Mouse (Mus musculus): ENCODE data around the gene Prkar2b.

Prkar2b gene

DNA sequence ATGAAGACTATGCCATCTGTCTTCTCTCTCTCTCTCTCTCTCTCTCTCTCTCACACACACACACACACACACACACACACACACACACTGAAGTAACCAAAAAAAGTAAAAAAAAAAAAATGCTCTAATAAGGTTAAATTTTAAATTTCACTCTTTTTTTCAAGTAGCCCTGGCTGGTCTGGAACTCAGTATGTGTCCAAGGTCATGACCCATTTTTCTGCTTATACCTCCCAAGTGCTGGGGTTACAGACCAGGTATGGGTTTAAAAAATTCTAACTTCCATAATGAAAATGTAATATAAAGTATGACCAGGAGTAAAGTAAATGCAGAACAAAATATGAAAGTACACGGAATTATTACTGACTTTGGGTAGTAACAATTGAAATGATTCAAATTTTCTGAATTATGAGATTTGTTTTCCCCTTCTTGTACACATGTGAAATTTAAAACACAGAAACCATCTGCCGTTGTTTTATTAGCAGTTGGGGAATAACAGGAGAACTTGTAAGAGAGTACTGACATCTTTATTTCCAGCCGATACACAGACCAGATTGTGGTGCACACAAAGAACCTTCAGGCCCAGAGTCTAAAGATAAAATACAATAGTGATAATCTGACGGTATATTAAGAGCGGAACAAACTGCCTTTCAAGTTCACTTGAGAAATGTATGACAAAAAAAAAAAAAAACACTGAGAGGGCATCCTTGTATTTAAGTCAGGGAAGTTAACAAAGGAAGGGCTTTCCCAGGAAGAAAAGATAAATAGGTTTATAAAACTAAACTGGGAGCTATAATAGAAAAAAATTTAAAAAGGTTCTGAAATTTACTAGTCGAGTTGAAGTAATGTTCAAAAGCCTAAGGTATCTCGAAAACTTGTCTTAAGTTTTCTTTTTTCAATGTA lies 112.7 kb downstream of the Prkar2b start:
- CTCF ChIA-PET = interaction anchor here in 3 of 4 experiments (0.5 to 1.4 kb wide), 11 partner anchors 10 to 1812 kb away, joined by 3 to 11 read pairs (median 4); no protein-coding TSS in a partner anchor

DNA sequence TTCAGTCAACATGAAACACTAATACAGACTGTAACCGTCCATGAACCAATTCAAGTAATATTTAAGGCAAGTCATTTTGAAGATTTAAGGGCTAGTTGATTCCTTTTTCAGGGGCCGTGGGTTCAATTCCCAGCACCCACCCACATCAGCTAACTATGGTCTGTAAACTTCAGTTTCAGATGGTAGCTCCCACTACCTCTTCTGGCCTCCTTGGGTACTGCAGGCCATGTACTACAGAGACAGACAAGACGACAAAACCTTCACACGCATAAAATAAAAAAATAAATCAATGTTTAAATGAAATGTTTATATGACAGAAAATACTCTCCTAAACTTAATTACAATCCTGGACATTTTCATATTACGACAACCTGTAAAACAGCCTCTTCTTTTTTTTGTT lies 113.6 kb downstream of the Prkar2b start:
- POLR2A ChIA-PET = interaction anchor here (0.7 to 6.9 kb wide), 18 partner anchors 8 to 475 kb away, joined by 3 to 75 read pairs (median 4); no protein-coding TSS in a partner anchor
- CTCF ChIA-PET = interaction anchor here in 3 of 4 experiments (0.5 to 1.4 kb wide), 8 partner anchors 17 to 450 kb away, joined by 3 to 11 read pairs (median 3); no protein-coding TSS in a partner anchor

More for the DNA sequence above, 112.7 kb downstream of the Prkar2b start:
- POLR2A ChIA-PET = interaction anchor here in 3 of 4 experiments (0.6 to 6.9 kb wide), 52 partner anchors 9 to 1086 kb away, joined by 3 to 75 read pairs (median 7); partner anchors contain the start of genes Cbll1 (in 2 of the 3), Ccdc71l (in 2 of the 3), Nampt (in 2 of the 3) and Dld (in 1 of the 3)

DNA sequence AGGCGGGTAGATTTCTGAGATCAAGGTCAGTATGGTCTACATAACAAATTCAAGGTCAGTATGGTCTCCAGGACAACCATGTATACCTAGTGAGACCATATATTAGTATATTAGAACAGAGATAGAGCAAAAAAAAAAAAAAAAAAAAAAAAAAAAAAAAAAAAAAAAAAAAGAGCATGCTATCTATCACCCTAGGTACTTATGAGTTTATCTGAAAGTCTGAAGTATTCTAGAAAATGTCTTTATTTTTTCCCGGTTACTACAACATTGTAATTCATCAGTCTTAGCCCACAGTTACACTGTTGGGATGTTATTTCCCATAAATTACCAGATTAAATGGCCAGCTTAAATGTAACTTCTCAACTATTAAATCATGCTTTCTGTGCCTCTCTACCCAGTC lies 116.7 kb downstream of the Prkar2b start:
- ChIA-PET POLR2A (no interaction called here), CTCF (no interaction called here)

DNA sequence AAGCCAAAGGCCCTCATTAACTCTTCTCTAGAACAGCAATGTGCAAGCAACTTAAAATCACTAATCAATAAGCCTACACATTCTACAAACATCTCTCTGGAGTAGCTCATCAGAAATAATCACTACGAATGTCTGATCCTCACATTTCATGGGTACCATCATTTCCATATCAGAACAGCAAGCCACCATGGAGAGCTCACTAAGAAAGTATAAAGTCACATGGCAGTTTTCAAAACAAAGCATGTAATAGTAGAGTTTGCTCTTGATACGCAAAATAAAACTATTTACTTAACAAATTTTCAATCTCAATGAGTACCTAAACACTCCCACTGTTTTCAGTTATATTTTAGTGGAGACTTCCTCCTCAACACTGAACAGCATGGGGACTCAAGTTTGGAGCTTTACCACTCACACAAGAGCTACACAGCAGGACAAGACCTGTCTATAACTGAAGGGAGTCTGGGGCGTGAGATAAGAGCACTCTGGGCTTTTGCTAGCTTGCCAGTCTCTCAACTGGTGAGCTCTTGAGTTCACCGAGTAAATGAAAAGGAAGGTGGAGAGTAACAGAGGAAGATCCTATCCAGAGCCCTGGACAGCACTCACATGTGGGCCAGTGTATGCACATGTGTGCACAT lies 118.0 kb downstream of the Prkar2b start:
- POLR2A ChIA-PET = interaction anchor here in 1 of 4 experiments (1.1 to 1.5 kb wide), 3 partner anchors 10 to 106 kb away, joined by 3 to 8 read pairs (median 4); no protein-coding TSS in a partner anchor
- CTCF ChIA-PET = no interaction called here

DNA sequence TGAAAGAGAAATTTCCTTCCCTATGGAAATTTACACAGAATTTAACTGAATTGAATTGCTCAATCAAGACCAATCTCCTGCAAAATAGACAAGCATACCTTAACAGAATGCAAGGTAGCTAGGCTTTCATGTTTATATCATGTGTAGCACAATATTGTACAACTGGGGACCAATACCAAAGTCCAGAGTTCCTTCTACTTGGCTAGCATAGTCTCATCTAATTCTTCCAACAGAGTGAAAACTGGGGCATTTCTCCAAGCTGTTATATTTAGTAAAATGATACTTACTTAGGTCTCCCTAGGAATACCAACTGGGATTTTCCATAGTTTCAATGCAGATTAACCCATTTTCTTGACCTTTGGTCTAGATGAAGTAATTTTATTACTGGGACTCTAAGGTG lies 122.1 kb downstream of the Prkar2b start:
- POLR2A ChIA-PET = interaction anchor here in 3 of 4 experiments (0.8 to 6.0 kb wide), 9 partner anchors 8 to 22 kb away, joined by 3 to 75 read pairs (median 14); partner anchors contain the start of gene Hbp1 (in 3 of the 3)
- CTCF ChIA-PET = interaction anchor here in 1 of 4 experiments (0.6 kb wide), 1 partner anchor 821 kb away, joined by 3 read pairs; no protein-coding TSS in a partner anchor

DNA sequence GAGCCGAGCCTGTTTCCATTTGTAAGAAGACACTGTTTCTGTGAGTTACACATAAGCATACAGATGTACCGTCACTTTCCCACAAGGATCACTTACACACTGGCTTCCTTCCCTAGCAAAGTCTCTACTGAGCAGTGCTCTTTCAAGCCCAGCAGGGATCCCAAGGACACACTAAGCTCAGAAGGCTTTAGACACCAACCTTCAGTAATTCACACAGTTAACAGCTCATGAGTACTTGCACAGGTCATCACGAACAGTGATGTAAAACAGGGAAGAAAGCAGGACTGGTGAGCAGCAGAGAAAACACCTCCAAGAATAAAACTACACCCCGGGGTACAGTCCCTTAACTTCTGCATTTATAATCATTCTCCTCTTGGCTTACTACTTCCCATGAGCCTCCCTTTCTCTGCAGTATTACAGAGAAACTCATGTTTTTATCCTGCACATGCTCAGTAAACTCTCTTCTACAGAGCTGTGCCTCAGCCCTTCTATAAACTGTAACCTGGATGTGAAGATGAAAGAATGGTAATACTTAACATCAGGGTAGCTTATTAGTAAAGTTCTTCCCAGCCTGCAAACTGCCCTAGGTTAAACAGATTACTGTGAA lies 122.6 kb downstream of the Prkar2b start:
- ChIA-PET POLR2A (interaction anchor here in 3 of 4 experiments (0.8 to 6.0 kb wide), 9 partner anchors 9 to 23 kb away, joined by 3 to 75 read pairs (median 14); partner anchors contain the start of gene Hbp1 (in 3 of the 3)), CTCF (interaction anchor here in 1 of 4 experiments (0.6 kb wide), 1 partner anchor 820 kb away, joined by 3 read pairs; no protein-coding TSS in a partner anchor)

DNA sequence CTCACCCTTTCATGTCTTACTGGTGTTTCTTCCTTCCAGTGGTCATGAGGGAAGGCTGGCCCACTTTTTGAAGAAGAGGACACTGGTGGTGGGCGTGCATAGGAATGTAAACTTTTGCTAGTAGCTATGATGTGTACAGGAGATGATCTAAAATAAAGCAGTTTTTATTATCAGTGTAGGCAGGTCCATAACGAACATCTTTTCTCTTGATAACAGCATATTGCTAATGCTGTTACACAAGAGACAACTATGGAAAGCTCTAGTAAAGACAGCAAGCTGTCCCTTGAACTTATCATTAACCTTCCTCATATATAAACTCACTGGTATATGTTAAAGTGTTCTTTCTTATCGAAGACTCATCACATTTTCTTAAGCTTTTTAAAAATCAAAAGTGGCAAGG lies 123.5 kb downstream of the Prkar2b start:
- ChIA-PET POLR2A (interaction anchor here (1.0 to 6.0 kb wide), 9 partner anchors 10 to 437 kb away, joined by 3 to 75 read pairs (median 14); partner anchors contain the start of gene Hbp1 (in 3 of the 4)), CTCF (interaction anchor here in 1 of 4 experiments (0.6 kb wide), 1 partner anchor 11 kb away, joined by 3 read pairs; no protein-coding TSS in a partner anchor)

DNA sequence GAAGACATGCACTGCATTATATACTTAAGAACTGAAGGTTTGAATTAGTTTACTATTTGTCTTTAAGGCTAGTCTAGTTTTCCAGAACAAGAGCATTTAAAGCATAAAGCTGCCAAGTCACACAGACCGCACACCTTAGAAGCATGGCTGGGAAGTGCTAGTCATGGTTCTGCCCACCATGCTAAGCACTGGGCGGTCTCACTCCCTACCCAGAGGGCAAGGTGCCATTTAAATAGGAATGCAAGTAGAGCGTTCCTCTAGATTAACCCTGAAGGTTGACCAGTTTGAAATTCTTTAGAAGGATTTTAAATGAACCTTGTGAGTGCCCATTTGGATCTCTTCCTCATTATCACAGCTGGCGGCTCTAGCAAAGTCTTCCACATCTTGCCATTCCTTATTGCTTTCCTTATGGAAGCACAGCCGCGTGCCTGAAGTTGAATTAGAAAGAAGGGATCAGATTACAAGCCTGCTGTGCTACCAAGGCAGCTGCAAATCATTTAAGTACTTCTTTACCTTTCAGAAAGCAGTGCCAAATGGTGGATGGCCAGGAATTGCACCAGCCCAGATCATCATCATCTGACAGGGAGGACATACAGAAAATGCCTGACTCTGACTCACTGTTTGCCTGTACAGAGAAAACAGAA lies 124.3 kb downstream of the Prkar2b start:
- ChIA-PET CTCF (interaction anchor here in 1 of 4 experiments (1.2 kb wide), 1 partner anchor 9 kb away, joined by 3 read pairs; no protein-coding TSS in a partner anchor), POLR2A (interaction anchor here (0.7 to 6.0 kb wide), 10 partner anchors 9 to 437 kb away, joined by 3 to 75 read pairs (median 5); partner anchors contain the start of gene Hbp1 (in 2 of the 4))

DNA sequence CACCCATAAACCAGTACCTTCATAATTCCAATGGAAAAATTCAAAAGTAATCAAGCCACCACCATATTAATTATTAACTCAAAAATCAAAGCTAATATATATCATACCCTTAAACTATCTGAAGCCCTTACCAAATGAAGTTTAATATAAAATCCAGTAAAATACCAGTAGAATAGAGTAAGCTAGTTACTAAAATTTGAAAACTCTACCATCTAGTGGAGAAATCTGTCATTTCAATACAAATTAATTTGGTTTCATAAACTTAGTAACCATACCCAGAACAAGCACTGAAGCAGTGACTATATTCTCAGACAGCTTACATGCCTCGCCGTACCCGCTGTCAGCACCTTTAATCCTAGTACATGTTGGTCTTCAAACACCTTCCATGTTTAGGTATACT lies 129.3 kb downstream of the Prkar2b start:
- POLR2A ChIA-PET = interaction anchor here in 1 of 4 experiments (2.8 to 3.6 kb wide), 2 partner anchors 16 to 18 kb away, joined by 13 to 17 read pairs; partner anchors contain the start of gene Hbp1
- CTCF ChIA-PET = no interaction called here

DNA sequence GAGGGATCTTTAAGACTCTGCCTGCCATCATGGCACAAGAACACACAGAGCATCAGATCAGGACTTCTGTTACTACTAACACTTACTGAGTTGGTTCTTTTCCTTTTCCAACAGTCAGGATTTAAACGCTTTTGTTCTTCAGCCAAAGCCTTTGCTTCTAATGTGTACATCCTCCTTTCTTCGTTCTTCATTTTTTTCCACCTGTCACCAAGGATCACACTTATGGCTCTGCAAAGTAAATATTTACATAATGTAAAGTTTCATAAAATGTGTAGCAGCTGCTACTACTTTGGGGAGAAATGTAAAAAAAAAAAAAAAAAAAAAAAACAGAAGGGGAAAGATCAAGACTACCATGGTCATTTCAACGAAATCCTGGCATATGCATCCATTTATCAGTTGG lies 132.6 kb downstream of the Prkar2b start:
- ChIA-PET CTCF (no interaction called here), POLR2A (interaction anchor here in 1 of 4 experiments (2.5 kb wide), 1 partner anchor 9 kb away, joined by 14 read pairs; no protein-coding TSS in a partner anchor)

DNA sequence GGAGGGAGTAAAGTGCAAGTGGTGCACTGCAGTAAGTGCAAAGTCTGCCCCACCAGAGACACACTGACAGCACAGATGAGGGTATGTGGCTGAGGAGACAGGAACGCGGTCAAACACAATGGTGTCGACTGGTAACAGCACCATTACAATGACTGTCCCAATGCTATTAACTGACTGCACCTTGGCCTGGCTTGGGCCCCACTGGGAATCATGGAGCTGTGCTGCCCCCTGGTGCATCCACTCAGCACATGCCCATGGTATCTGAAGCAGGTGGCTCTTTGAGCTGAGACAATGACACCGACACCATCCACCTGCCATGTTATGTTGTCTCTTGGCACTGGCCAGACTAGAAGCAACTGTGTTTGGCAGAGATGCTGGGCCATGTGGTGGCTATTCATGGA lies 134.4 kb downstream of the Prkar2b start:
- ChIA-PET CTCF (interaction anchor here (0.6 to 1.5 kb wide), 38 partner anchors 9 to 919 kb away, joined by 3 to 12 read pairs (median 3); partner anchors contain the start of genes Cbll1 (in 1 of the 4), Hbp1 (in 1 of the 4) and Slc26a4 (in 1 of the 4)), POLR2A (interaction anchor here (0.5 to 2.5 kb wide), 25 partner anchors 9 to 577 kb away, joined by 3 to 16 read pairs (median 4); partner anchors contain the start of genes Hbp1 (in 2 of the 4) and Cbll1 (in 1 of the 4))

DNA sequence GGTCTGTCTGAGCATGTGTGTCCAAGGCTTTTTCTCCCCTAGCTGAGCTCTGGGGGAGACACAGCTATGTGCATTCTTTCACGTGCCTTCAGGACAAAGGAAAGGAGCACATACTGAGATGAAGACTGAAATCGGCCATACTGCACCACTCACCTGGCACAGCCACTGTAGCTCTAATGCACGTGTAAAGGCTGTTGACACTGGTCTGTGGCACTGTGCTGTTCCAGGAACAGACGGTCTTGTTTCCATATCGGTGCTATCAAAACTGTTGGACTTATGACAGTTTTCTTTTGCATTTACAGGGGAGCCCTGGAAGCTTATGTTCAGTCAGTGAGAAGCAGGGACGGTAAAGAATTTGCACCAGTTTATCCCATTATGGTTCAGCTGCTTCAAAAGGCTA lies 135.8 kb downstream of the Prkar2b start:
- ChIA-PET POLR2A (interaction anchor here in 3 of 4 experiments (0.6 to 1.5 kb wide), 11 partner anchors 8 to 427 kb away, joined by 3 to 6 read pairs (median 3); partner anchors contain the start of gene Hbp1 (in 2 of the 3)), CTCF (interaction anchor here in 1 of 4 experiments (0.6 kb wide), 1 partner anchor 73 kb away, joined by 3 read pairs; no protein-coding TSS in a partner anchor)

DNA sequence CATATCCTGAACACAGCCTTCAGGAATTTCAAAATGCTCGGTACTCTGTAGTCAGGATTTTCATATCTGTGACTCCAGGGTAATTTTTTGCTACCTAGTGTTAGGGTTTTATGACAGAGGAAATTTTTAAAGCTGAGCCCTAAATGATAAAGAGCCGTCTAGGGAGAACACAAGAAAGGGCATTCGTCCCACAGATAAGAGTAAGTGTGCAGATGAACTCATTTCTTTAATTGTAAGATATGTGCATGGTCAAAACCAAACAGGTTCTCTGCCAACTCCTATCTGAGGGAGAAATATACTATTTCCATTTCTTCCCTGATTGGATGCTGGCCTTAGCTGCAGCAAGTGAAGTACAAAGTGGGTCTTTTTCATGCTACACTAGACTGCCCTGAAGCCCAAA lies 137.0 kb downstream of the Prkar2b start:
- CTCF ChIA-PET = no interaction called here
- POLR2A ChIA-PET = interaction anchor here in 3 of 4 experiments (0.5 to 1.8 kb wide), 9 partner anchors 10 to 495 kb away, joined by 3 to 6 read pairs (median 3); partner anchors contain the start of gene Hbp1 (in 2 of the 3)

DNA sequence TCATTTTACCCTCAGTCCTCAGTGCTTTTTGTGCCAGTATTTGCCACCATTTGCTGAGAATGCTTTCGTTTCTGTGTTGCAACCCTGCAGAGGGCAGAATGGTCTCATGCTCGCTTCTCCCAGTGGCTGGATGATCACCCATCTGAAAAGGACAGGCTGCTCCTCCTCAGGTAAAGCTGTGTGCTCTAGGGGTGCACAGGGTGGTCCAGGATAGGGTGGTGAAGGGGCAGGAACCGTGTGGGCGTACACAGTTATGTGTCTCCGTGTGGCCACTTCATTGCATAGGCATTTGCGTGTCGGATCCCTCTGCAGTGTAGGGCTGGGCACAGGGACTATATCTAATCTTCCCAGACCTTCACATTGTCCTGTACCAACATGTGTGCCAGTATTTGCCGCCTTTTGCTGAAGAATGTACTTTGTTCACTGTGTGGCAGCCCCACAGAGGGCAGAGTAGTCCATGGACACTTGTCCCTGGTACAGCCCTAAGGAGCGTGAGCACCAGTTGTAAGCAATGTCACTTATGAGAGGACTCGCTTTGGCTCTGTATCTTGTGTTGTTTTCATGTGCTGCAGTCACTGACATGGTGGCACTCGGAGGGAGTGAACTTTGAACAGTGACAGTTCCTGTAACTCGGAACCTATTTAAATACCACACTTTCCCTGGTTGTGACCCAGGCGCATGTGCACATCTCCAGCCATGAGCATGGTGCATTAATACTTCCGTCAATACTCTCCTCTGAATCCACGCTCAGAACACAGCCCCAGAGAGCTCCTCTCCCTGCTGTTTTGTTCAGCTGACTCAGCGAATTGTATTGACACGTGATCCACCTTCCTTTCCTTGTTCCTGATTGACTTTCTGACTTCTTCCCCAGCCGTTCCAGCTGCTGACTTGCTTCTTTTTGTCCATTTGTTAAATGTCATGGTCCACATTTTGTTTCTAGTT lies 140.4 kb downstream of the Prkar2b start:
- POLR2A ChIA-PET = interaction anchor here (0.6 to 1.6 kb wide), 10 partner anchors 10 to 301 kb away, joined by 3 to 5 read pairs (median 4); no protein-coding TSS in a partner anchor
- CTCF ChIA-PET = interaction anchor here in 1 of 4 experiments (0.8 kb wide), 1 partner anchor 165 kb away, joined by 8 read pairs; no protein-coding TSS in a partner anchor

DNA sequence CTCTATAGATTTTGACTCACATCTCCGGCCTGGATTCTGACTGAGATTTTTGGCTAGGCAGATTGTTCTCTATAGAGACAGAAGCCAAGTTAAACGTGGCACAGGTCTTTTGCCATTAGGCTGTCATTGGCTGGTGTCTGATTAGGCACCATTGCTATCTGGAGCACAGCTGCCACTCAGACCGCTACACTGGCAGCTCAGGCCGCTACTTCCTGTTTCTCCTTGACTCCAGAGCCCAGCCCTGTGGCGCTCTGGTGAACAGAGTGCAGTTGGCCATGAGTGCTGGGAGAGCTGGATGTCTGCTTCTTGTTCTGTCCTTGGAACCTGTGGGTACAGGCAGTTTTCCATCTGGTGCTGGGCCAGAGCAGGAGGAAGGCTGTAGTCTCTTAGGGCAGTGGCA lies 143.9 kb downstream of the Prkar2b start:
- CTCF ChIA-PET = interaction anchor here in 2 of 4 experiments (1.4 to 1.8 kb wide), 2 partner anchors 9 to 10 kb away, joined by 3 to 11 read pairs; no protein-coding TSS in a partner anchor
- POLR2A ChIA-PET = interaction anchor here (1.0 to 1.7 kb wide), 12 partner anchors 9 to 114 kb away, joined by 3 to 13 read pairs (median 4); partner anchors contain the start of gene Hbp1 (in 2 of the 4)

DNA sequence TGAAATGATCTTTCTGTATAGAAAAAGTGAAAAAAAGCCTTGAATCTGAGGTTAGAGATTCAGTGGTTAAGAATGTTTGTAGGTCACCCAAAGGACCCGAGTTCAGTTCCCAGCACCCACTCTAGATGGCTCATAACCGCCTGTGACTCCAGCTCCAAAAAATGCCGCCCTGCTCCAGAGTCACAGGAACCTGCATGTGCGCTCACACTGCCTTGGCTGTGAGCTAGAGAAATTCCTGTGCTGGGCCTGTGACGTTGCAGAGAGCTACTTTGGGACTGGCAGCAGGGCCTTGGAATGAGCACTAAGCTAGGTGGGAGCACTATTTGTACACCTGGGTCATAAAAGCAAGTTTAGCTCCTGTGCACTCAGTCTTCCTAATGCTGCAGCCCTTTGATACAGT lies 144.4 kb downstream of the Prkar2b start:
- CTCF ChIA-PET = interaction anchor here in 2 of 4 experiments (1.4 to 1.8 kb wide), 2 partner anchors 10 kb away, joined by 3 to 11 read pairs; no protein-coding TSS in a partner anchor
- POLR2A ChIA-PET = interaction anchor here (0.6 to 1.7 kb wide), 13 partner anchors 9 to 479 kb away, joined by 3 to 13 read pairs (median 4); partner anchors contain the start of gene Hbp1 (in 2 of the 4)

Data from embryonic stem cell, embryonic (primary cell).